Mouse (Mus musculus) brain, embryonic 14.5 days (tissue): ENCODE results near the gene Bsdc1.

Source experiments
- CTCF ChIP-seq: fragments of 200-500 bp; IDR thresholded peaks from 2 replicates; pipeline ENCODE4 v1.5.1; 2012; ENCODE audit warnings: inconsistent platforms, mild to moderate bottlenecking, moderate library complexity, borderline replicate concordance; ENCODE audit not compliant: insufficient read depth, insufficient read length; ENCODE audit errors: extremely low read depth
- POLR2A ChIP-seq: fragments of 200-500 bp; IDR thresholded peaks from 2 replicates; pipeline ENCODE4 v1.6.1; 2012; ENCODE audit warnings: mild to moderate bottlenecking, inconsistent platforms, borderline replicate concordance; ENCODE audit not compliant: poor library complexity, insufficient read depth, insufficient read length, severe bottlenecking; ENCODE audit errors: extremely low read depth

DNA sequence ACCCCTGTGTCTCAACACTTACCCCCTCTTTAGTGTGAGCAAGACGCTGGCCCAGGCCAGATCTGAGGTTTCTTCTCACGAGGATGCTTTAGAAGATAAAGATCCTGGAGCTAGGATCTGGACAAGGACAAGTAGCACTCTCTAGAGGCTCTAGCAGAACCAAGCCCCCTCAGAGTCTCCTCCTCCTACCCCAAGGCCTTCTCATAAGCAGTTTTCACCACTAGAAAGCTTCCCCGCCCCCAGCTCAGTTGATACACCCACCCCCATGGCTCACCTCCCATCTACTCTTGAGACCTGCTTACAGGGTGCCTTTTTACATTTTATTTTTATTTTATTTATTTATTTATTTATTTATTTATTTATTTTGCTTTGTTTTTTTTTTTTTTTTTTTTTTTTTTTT is 48.3 kb downstream of the Bsdc1 start:
- TF ChIP-seq CTCF (no peak), POLR2A (no peak)
